Mouse (Mus musculus) lung, postnatal 0 days (tissue): Measurements from ENCODE around the gene Olfr12.

Experiments used
- CTCF ChIP-seq: IDR thresholded peaks from 2 replicates; pipeline ENCODE4 v1.5.1; 2016; ENCODE audit warnings: antibody characterized with exemption, mild to moderate bottlenecking
- EP300 ChIP-seq: IDR thresholded peaks from 2 replicates; pipeline ENCODE4 v1.6.1; 2016; ENCODE audit warnings: antibody characterized with exemption, mild to moderate bottlenecking, control low read depth

DNA sequence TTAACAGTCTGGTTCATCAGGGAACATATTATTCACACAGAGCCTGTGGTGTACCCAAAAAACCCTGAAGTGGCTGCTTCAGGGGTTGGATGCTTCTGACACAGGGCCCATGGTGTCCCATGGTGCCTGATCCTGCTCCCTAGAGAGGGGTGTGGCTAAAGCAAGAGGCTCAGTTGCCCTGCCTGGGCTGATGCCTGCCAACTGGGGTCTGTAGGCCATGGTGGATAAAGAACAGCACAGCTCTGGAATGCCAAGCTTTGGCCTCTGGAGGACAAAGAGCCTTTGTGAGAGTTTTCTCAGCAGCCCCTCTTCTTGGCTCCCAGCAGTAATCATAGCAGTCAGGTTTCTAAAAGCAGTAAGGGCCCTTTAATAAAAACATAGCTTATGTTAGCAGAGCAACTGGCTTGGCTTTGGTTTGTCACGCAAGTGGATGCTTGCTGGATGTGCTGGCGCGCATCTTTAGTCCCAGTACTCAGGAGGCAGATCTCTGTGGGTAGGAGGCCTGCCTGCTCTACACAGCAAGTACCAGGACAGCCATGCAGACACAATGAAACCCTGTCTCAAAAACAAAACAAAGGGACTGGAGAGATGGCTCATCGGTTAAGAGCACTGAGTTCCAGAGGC is 17.5 kb downstream of the Olfr12 start:
- no peak for TF ChIP-seq EP300
- TF ChIP-seq CTCF: no peak
